ENCODE assay signal across 7 mouse cellular contexts in genomic region chr2:19657881-19658589, GRCm38 (mm10). TPM values are rescaled to one million over a fixed set of nuclear protein-coding genes. Genes with fewer than 3 reads are reported as not detected.
DNase-seq lines count a peak whose midpoint lies in the region; ATAC-seq and TF ChIP-seq lines count a peak whose summit lies in the region.

No protein-coding gene starts in this region.

- DNase-seq in adrenal gland, adult (ENCODE audit: inconsistent age in 2 of 2, low spot score in 1 of 2), result peak; percentile 68 to 87
- peak; percentile 71 for DNase-seq in embryonic facial prominence, embryonic 10.5 days (ENCODE audit: low spot score)
- DNase-seq in gastrocnemius, postnatal 4 days (ENCODE audit: low spot score in 2 of 2), result peak; percentile 50 to 67
- peak; percentile 65 for DNase-seq in kidney, adult 2 months
- DNase-seq in limb, embryonic 14.5 days (ENCODE audit: low spot score), result peak; percentile 45
- peak; percentile 79 for DNase-seq in midbrain, embryonic 14.5 days
- DNase-seq in spleen, adult 18-20 months, result peak; percentile 68 to 77

- TF ChIP-seq POLR2A in kidney, adult 2 months (IDR thresholded peaks at IDR 0.05; ENCODE audit: low read depth, low read length), result no peak
- no peak for TF ChIP-seq POLR2A in limb, embryonic 14.5 days (IDR thresholded peaks at IDR 0.05; ENCODE audit: borderline replicate concordance, extremely low read depth, insufficient read depth, insufficient read length)

- TF ChIP-seq CTCF in kidney, adult 2 months (conservative IDR thresholded peaks at IDR 0.05; ENCODE audit: insufficient read depth, insufficient read length, low read depth, low read length), result peak; percentile 23; the same call in 1 of the 2 replicates

- ATAC-seq in limb, embryonic 14.5 days (ENCODE audit: low FRiP score, low read depth), result peak; percentile 84
- peak; percentile 87 for ATAC-seq in midbrain, embryonic 14.5 days (ENCODE audit: low FRiP score, low TSS enrichment)

- H3K9ac ChIP-seq in limb, embryonic 14.5 days (ENCODE audit: low read depth, low read length, severe bottlenecking), result peak overlapping the region; percentile 71
- H3K9ac ChIP-seq in midbrain, embryonic 14.5 days (replicated peaks; ENCODE audit: low read length), result peak overlapping the region; percentile 71

- H3K4me2 ChIP-seq in limb, embryonic 14.5 days (replicated peaks; ENCODE audit: low read depth, low read length, severe bottlenecking), result peak overlapping the region; percentile 70
- peak overlapping the region; percentile 72 for H3K4me2 ChIP-seq in midbrain, embryonic 14.5 days (ENCODE audit: low read length)

- H3K4me3 ChIP-seq in embryonic facial prominence, embryonic 10.5 days, result peak overlapping the region; percentile 78
- H3K4me3 ChIP-seq in kidney, adult 2 months (ENCODE audit: insufficient read depth, low read depth, low read length), result peak overlapping the region; percentile 83
- H3K4me3 ChIP-seq in limb, embryonic 14.5 days (replicated peaks; ENCODE audit: low read length), result peak overlapping the region; percentile 69
- peak overlapping the region; percentile 73 for H3K4me3 ChIP-seq in midbrain, embryonic 14.5 days (replicated peaks; ENCODE audit: low read depth, low read length)

- under 1% methylated on average over 90 of the region's 108 CpGs for WGBS in embryonic facial prominence, embryonic 10.5 days
- 1% methylated on average over 108 of the region's 108 CpGs for WGBS in kidney, adult 2 months
- whole genome bisulfite sequencing in limb, embryonic 14.5 days, result under 1% methylated on average over 27 of the region's 108 CpGs
- WGBS in midbrain, embryonic 14.5 days, result under 1% methylated on average over 64 of the region's 108 CpGs

- H3K27me3 ChIP-seq in embryonic facial prominence, embryonic 10.5 days (replicated peaks; ENCODE audit: low read depth, poor library complexity, severe bottlenecking), result peaks cover 54% of the 10 kb centered on the region
- no peaks in the 10 kb centered on the region for H3K27me3 ChIP-seq in kidney, adult 2 months (replicated peaks; ENCODE audit: control insufficient read depth, insufficient read depth, low read length)
- H3K27me3 ChIP-seq in limb, embryonic 14.5 days (ENCODE audit: control insufficient read depth, insufficient read depth, low read length), result peaks cover 12% of the 10 kb centered on the region
- H3K27me3 ChIP-seq in midbrain, embryonic 14.5 days (ENCODE audit: control insufficient read depth, insufficient read depth, low read length), result peaks cover 26% of the 10 kb centered on the region

- H3K9me3 ChIP-seq in embryonic facial prominence, embryonic 10.5 days, result no peaks in the 10 kb centered on the region
- H3K9me3 ChIP-seq in limb, embryonic 14.5 days (ENCODE audit: control insufficient read depth, low read length), result no peaks in the 10 kb centered on the region
- no peaks in the 10 kb centered on the region for H3K9me3 ChIP-seq in midbrain, embryonic 14.5 days (ENCODE audit: control insufficient read depth, low read length)

- peaks cover 11% of the 10 kb centered on the region; the same call in 1 of the 2 replicates for H3K4me1 ChIP-seq in embryonic facial prominence, embryonic 10.5 days
- no peaks in the 10 kb centered on the region; the same call in 1 of the 2 replicates for H3K4me1 ChIP-seq in kidney, adult 2 months (ENCODE audit: control insufficient read depth, insufficient read depth, low read length)
- H3K4me1 ChIP-seq in limb, embryonic 14.5 days (ENCODE audit: control insufficient read depth, insufficient read depth, low read length), result peaks cover 10% of the 10 kb centered on the region; the same call in 1 of the 2 replicates
- H3K4me1 ChIP-seq in midbrain, embryonic 14.5 days (ENCODE audit: control insufficient read depth, insufficient read depth, low read length), result peaks cover 9% of the 10 kb centered on the region; the same call in 1 of the 2 replicates

- H3K36me3 ChIP-seq in embryonic facial prominence, embryonic 10.5 days (replicated peaks), result no peaks in the 10 kb centered on the region
- no peaks in the 10 kb centered on the region for H3K36me3 ChIP-seq in kidney, adult 2 months (ENCODE audit: control insufficient read depth, insufficient read depth, low read length)
- no peaks in the 10 kb centered on the region for H3K36me3 ChIP-seq in limb, embryonic 14.5 days (ENCODE audit: control insufficient read depth, insufficient read depth, low read length)
- no peaks in the 10 kb centered on the region for H3K36me3 ChIP-seq in midbrain, embryonic 14.5 days (ENCODE audit: control insufficient read depth, insufficient read depth, low read length)

- peak overlapping the region; percentile 87 for H3K27ac ChIP-seq in embryonic facial prominence, embryonic 10.5 days (replicated peaks)
- H3K27ac ChIP-seq in kidney, adult 2 months (ENCODE audit: insufficient read depth, low read depth, low read length), result peak overlapping the region; percentile 87
- peak overlapping the region; percentile 81 for H3K27ac ChIP-seq in limb, embryonic 14.5 days (replicated peaks; ENCODE audit: low read depth, low read length)
- peak overlapping the region; percentile 78 for H3K27ac ChIP-seq in midbrain, embryonic 14.5 days (replicated peaks; ENCODE audit: low read depth, low read length)

RNA-seq across cellular contexts. Expression of gene Otud1, which starts 0.5 kb away (rescaled TPM):
- polyA plus RNA-seq in embryonic facial prominence, embryonic 10.5 days (2016; fragmentation: Nextera tagmentation; extraction: Ambion mirVana), result 0.26 and 0.61 TPM in 2 replicates
- 10 to 100 TPM; 22.1 to 34.4 TPM for total RNA-seq in gastrocnemius, postnatal 4 days (2021)
- 5.2 and 6.1 TPM in 2 replicates for polyA plus RNA-seq in kidney, adult 2 months (2012; rRNA removed)
- 2.5 and 2.6 TPM in 2 replicates for polyA plus RNA-seq in limb, embryonic 14.5 days (2012; rRNA removed)
- 1.6 and 2.1 TPM in 2 replicates for polyA plus RNA-seq in limb, embryonic 14.5 days (2014; fragmentation: Nextera tagmentation; extraction: Ambion mirVana)
- polyA plus RNA-seq in midbrain, embryonic 14.5 days (2014; fragmentation: Nextera tagmentation; extraction: Ambion mirVana), result 1.1 and 1.7 TPM in 2 replicates

Comparison
In these comparisons a context has a peak if more than half of its experiments do, and no peak if none do; other contexts are left out.
1. Peak in every context shown above with its lines: DNase-seq, ATAC-seq, H3K4me3 ChIP-seq and H3K27ac ChIP-seq.